In genomic region chr17:84004237-84004636, GRCm38 (mm10) we compare ENCODE assay signal across 8 mouse cellular contexts.
DNase-seq lines count a peak whose midpoint lies in the region; ATAC-seq and TF ChIP-seq lines count a peak whose summit lies in the region.

No protein-coding gene starts in this region.

- H3K36me3 ChIP-seq in heart, adult 2 months (ENCODE audit: control insufficient read depth, insufficient read depth, low read length), result no peaks in the 10 kb centered on the region
- no peaks in the 10 kb centered on the region for H3K36me3 ChIP-seq in embryonic facial prominence, embryonic 12.5 days
- no peaks in the 10 kb centered on the region for H3K36me3 ChIP-seq in megakaryocyte, embryonic 14.5 days (replicated peaks; ENCODE audit: low read length)

- H3K9ac ChIP-seq in heart, adult 2 months (ENCODE audit: low read depth, low read length), result no peak overlapping the region
- no peak overlapping the region for H3K9ac ChIP-seq in embryonic facial prominence, embryonic 12.5 days

- H3K9me3 ChIP-seq in embryonic facial prominence, embryonic 12.5 days, result no peaks in the 10 kb centered on the region
- H3K9me3 ChIP-seq in megakaryocyte, embryonic 14.5 days, result peaks cover 6% of the 10 kb centered on the region; the same call in 1 of the 2 replicates

- TF ChIP-seq EP300 in heart, adult 2 months (IDR thresholded peaks at IDR 0.05; ENCODE audit: insufficient read depth, low read depth, low read length), result no peak

- H3K27ac ChIP-seq in heart, adult 2 months, result peak overlapping the region; percentile 57
- H3K27ac ChIP-seq in embryonic facial prominence, embryonic 12.5 days, result peak overlapping the region; percentile 78

- intact Hi-C loops in heart, adult 2 months (cut with DNase I), result no loop called here
- intact Hi-C loops in heart, postnatal 25 days (cut with DNase I), result no loop called here

- H3K4me3 ChIP-seq in heart, adult 2 months, result no peak overlapping the region
- no peak overlapping the region for H3K4me3 ChIP-seq in embryonic facial prominence, embryonic 12.5 days
- peak overlapping the region; percentile 83 for H3K4me3 ChIP-seq in megakaryocyte, embryonic 14.5 days (replicated peaks)

- 75% methylated on average over 6 of the region's 6 CpGs for WGBS in heart, adult 2 months
- WGBS in embryonic facial prominence, embryonic 12.5 days, result 25% methylated on average over 6 of the region's 6 CpGs

- TF ChIP-seq CTCF in heart, adult 2 months (IDR thresholded peaks at IDR 0.05), result no peak

- peak in 1 of 2 experiments; percentile 33 for DNase-seq in heart, adult 2 months
- no peak for DNase-seq in heart, postnatal 25 days (ENCODE audit: low spot score)
- DNase-seq in B cell, adult 2 months, result peak; percentile 61 to 62
- DNase-seq in cerebellum, adult 11-12 months, result no peak
- DNase-seq in testis, postnatal 10 days (ENCODE audit: low spot score), result no peak
- DNase-seq in urinary bladder, postnatal 14 days (ENCODE audit: low spot score), result no peak

- no peak overlapping the region for H3K4me2 ChIP-seq in embryonic facial prominence, embryonic 12.5 days (replicated peaks)

- TF ChIP-seq POLR2A in heart, adult 2 months (IDR thresholded peaks at IDR 0.05; ENCODE audit: insufficient read depth, low read depth, low read length), result no peak

- H3K27me3 ChIP-seq in heart, adult 2 months (ENCODE audit: control insufficient read depth, insufficient read depth, low read length), result no peaks in the 10 kb centered on the region
- no peaks in the 10 kb centered on the region for H3K27me3 ChIP-seq in embryonic facial prominence, embryonic 12.5 days
- peaks cover 50% of the 10 kb centered on the region for H3K27me3 ChIP-seq in megakaryocyte, embryonic 14.5 days (replicated peaks)

- no peaks in the 10 kb centered on the region for H3K79me2 ChIP-seq in heart, adult 2 months (replicated peaks; ENCODE audit: control insufficient read depth, insufficient read depth, low read length)

- no peak for ATAC-seq in embryonic facial prominence, embryonic 12.5 days (ENCODE audit: insufficient number of reproducible peaks, insufficient read depth, low FRiP score, low TSS enrichment)

- H3K4me1 ChIP-seq in heart, adult 2 months (ENCODE audit: control insufficient read depth, insufficient read depth, low read length), result peaks cover 9% of the 10 kb centered on the region
- peaks cover 18% of the 10 kb centered on the region for H3K4me1 ChIP-seq in embryonic facial prominence, embryonic 12.5 days
- peaks cover 73% of the 10 kb centered on the region for H3K4me1 ChIP-seq in megakaryocyte, embryonic 14.5 days

Comparison
In these comparisons a context has a peak if more than half of its experiments do, and no peak if none do; other contexts are left out.
1. DNase-seq: peak in B cell, adult 2 months (2 of 2); none in heart, postnatal 25 days (single experiment), cerebellum, adult 11-12 months (single experiment), testis, postnatal 10 days (single experiment) and urinary bladder, postnatal 14 days (single experiment).